Mouse (Mus musculus) neural tube, embryonic 12.5 days (tissue): Measurements from ENCODE around the gene Serpinc1. TPM values are rescaled to one million over a fixed set of nuclear protein-coding genes. Genes with fewer than 3 reads are reported as not detected.

ENCODE experiments used
- ATAC-seq: fragments of 200-750 bp; cut with Nextera tagmentation; 2 replicates; pipeline ENCODE4 v1.8.0; 2017; ENCODE audit warnings: low read depth, mild to moderate bottlenecking, moderate TSS enrichment, moderate library complexity; ENCODE audit not compliant: low FRiP score
- H3K27ac ChIP-seq: fragments of 300-500 bp; sonication (generic); 2 replicates; pipeline ENCODE4 v1.5.1; 2016
- H3K27me3 ChIP-seq: fragments of 300-500 bp; sonication (generic); replicated peaks from 2 replicates; pipeline ENCODE4 v1.6.1; 2016; ENCODE audit warnings: mild to moderate bottlenecking
- H3K36me3 ChIP-seq: fragments of 300-500 bp; sonication (generic); 2 replicates; pipeline ENCODE4 v1.6.1; 2016; ENCODE audit warnings: mild to moderate bottlenecking
- H3K4me1 ChIP-seq: fragments of 300-500 bp; sonication (generic); 2 replicates; pipeline ENCODE4 v1.6.1; 2016
- H3K4me2 ChIP-seq: fragments of 300-500 bp; sonication (generic); replicated peaks from 2 replicates; pipeline ENCODE4 v1.6.1; 2016; ENCODE audit warnings: mild to moderate bottlenecking
- H3K4me3 ChIP-seq: fragments of 300-500 bp; sonication (generic); 2 replicates; pipeline ENCODE4 v1.5.1; 2016
- H3K9ac ChIP-seq: fragments of 300-500 bp; sonication (generic); 2 replicates; pipeline ENCODE4 v1.6.1; 2016; ENCODE audit warnings: mild to moderate bottlenecking
- H3K9me3 ChIP-seq: fragments of 300-500 bp; sonication (generic); 2 replicates; pipeline ENCODE4 v1.6.1; 2016; ENCODE audit warnings: mild to moderate bottlenecking
- WGBS: fragments of 180-500 bp; shearing (Covaris S2); methylation state at CpG from one replicate; pipeline ENCODE4 v1.1.7; 2016; 5-methylcytosine and 5-hydroxymethylcytosine counted together
- polyA plus RNA-seq: library from polyadenylated mRNA; unstranded; fragments of >200 nt; fragmentation: Nextera tagmentation; extraction: Ambion mirVana; gene quantifications from 2 replicates; pipeline ENCODE4 v1.2.1, GENCODE M21; 2016

Gene Serpinc1
- polyA plus RNA-seq, 1 experiment from 2014 or later: 2.4 TPM

DNA sequence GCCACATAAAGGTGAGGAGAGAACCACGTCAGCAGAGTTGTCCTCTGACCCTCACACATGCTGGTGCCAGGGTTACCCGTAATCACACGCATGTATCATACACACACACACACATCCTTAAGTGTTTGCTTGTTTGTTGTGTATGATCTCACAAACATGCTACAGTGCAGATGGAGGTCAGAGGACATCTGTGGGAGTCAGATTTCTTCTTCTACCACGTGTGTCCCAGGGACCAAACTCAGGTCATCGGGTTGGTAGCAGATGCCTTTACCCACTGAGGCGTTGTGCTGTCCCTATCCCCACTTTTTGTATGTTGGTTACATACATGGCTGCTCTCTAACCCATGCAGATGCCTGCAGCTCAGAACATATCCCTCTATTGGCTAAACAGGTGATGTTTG, 7.1 kb downstream of the Serpinc1 start:
- H3K9ac ChIP-seq: no peak overlapping the region
- no peaks in the 10 kb centered on the region for H3K27me3 ChIP-seq
- H3K4me3 ChIP-seq: no peak overlapping the region
- no peaks in the 10 kb centered on the region for H3K4me1 ChIP-seq
- H3K27ac ChIP-seq: no peak overlapping the region
- H3K9me3 ChIP-seq: no peaks in the 10 kb centered on the region
- H3K36me3 ChIP-seq: no peaks in the 10 kb centered on the region
- H3K4me2 ChIP-seq: no peak overlapping the region
- WGBS: 90% methylated on average over 6 of the region's 6 CpGs
- ATAC-seq: no peak

GRCm38 (mm10) chr1:160986881-160987635, 8.7 kb downstream of the Serpinc1 start:
- WGBS: 91% methylated on average over 16 of the region's 17 CpGs
- Histone ChIP-seq H3K4me3 (no peak overlapping the region), H3K27me3 (no peaks in the 10 kb centered on the region), H3K36me3 (no peaks in the 10 kb centered on the region), H3K27ac (no peak overlapping the region), H3K9ac (no peak overlapping the region), H3K4me2 (no peak overlapping the region), H3K9me3 (no peaks in the 10 kb centered on the region), H3K4me1 (no peaks in the 10 kb centered on the region)
- ATAC-seq: no peak

DNA sequence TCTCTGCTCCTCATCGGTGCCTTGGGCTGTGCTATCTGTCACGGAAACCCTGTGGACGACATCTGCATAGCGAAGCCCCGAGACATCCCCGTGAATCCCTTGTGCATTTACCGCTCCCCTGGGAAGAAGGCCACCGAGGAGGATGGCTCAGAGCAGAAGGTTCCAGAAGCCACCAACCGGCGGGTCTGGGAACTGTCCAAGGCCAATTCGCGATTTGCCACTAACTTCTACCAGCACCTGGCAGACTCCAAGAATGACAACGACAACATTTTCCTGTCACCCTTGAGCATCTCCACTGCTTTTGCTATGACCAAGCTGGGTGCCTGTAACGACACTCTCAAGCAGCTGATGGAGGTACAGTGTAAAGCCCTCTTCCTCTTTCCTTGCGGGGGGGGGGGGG, 11.0 kb downstream of the Serpinc1 start:
- WGBS: 88% methylated on average over 15 of the region's 15 CpGs
- Histone ChIP-seq H3K27ac (no peak overlapping the region), H3K4me1 (no peaks in the 10 kb centered on the region), H3K4me3 (no peak overlapping the region), H3K9ac (no peak overlapping the region), H3K4me2 (no peak overlapping the region), H3K36me3 (no peaks in the 10 kb centered on the region), H3K27me3 (no peaks in the 10 kb centered on the region), H3K9me3 (no peaks in the 10 kb centered on the region)
- ATAC-seq: no peak

- 87% methylated on average over 6 of the region's 6 CpGs for WGBS
- Histone ChIP-seq H3K27ac (no peak overlapping the region), H3K9ac (no peak overlapping the region), H3K4me3 (no peak overlapping the region), H3K36me3 (no peaks in the 10 kb centered on the region), H3K4me2 (no peak overlapping the region), H3K27me3 (no peaks in the 10 kb centered on the region), H3K4me1 (no peaks in the 10 kb centered on the region), H3K9me3 (no peaks in the 10 kb centered on the region)
- ATAC-seq: no peak
Measured at GRCm38 (mm10) chr1:160993851-160994250, 15.5 kb downstream of the Serpinc1 start.

DNA sequence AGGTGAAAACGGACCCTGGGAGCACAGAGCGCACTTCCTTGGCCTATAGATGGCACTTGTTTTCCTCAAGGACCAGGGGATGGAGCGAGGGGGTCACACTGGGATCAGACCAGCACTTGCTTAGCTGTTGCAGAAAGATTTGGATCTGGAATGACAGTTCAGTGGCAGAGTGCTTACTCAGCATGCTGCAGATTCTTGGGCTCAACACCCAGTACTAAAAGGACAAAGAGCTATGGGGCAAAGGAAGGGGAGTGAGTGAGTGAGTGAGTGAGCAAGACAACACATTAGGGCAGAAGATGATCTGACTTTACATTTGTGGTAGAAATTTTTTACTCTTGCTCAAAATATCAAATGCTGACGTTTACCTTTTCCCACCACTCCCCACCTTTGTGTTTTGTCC, 26.6 kb downstream of the Serpinc1 start:
- WGBS: 62% methylated on average over 4 of the region's 4 CpGs
- Histone ChIP-seq H3K27ac (no peak overlapping the region), H3K4me1 (0 out of 2 replicates have a peak, but pooled peaks cover 2% of the 10 kb centered on the region), H3K4me2 (no peak overlapping the region), H3K4me3 (no peak overlapping the region), H3K9ac (no peak overlapping the region), H3K9me3 (no peaks in the 10 kb centered on the region), H3K27me3 (no peaks in the 10 kb centered on the region), H3K36me3 (peaks cover 3% of the 10 kb centered on the region; the same call in 1 of the 2 replicates)
- no peak for ATAC-seq

- Histone ChIP-seq H3K36me3 (peaks cover 3% of the 10 kb centered on the region; the same call in 1 of the 2 replicates), H3K9me3 (no peaks in the 10 kb centered on the region), H3K27me3 (no peaks in the 10 kb centered on the region), H3K27ac (no peak overlapping the region), H3K4me1 (0 out of 2 replicates have a peak, but pooled peaks cover 2% of the 10 kb centered on the region), H3K9ac (no peak overlapping the region), H3K4me2 (no peak overlapping the region), H3K4me3 (no peak overlapping the region)
- WGBS: 43% methylated on average over 3 of the region's 3 CpGs
- no peak for ATAC-seq
Measured at GRCm38 (mm10) chr1:161005526-161005925, 27.1 kb downstream of the Serpinc1 start.

- 82% methylated on average over 5 of the region's 5 CpGs for WGBS
- H3K27me3 ChIP-seq: no peaks in the 10 kb centered on the region
- no peak overlapping the region for H3K27ac ChIP-seq
- H3K4me1 ChIP-seq: 0 out of 2 replicates have a peak, but pooled peaks cover 2% of the 10 kb centered on the region
- no peak overlapping the region for H3K4me3 ChIP-seq
- no peak overlapping the region for H3K4me2 ChIP-seq
- H3K9ac ChIP-seq: no peak overlapping the region
- no peak for ATAC-seq
- no peaks in the 10 kb centered on the region for H3K9me3 ChIP-seq
- H3K36me3 ChIP-seq: peaks cover 4% of the 10 kb centered on the region; the same call in 1 of the 2 replicates
Measured at GRCm38 (mm10) chr1:161006471-161006870, 28.1 kb downstream of the Serpinc1 start.

DNA sequence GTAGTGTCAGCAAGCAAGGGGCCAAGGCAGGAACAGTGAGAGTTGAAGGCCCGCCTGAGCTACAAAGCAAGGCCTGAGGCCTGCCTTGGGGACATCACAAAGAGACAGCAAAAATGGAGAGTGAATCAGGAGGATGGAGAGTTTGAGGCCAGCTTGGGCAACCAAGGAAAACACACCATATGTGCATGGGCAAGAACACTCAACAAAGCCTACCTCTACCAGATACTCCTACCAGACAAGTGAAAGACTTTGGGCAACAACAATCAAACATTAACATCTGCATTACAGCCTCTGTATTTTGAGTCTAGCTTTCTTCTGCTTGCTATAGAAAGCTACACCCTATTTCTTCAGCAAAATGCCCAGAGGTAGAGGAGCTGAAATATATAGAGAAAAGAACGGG, 29.7 kb downstream of the Serpinc1 start:
- Histone ChIP-seq H3K27me3 (no peaks in the 10 kb centered on the region), H3K36me3 (peaks cover 17% of the 10 kb centered on the region; the same call in 1 of the 2 replicates), H3K9ac (no peak overlapping the region), H3K4me3 (no peak overlapping the region), H3K9me3 (no peaks in the 10 kb centered on the region), H3K4me2 (no peak overlapping the region), H3K4me1 (0 out of 2 replicates have a peak, but pooled peaks cover 2% of the 10 kb centered on the region), H3K27ac (no peak overlapping the region)
- no peak for ATAC-seq
- WGBS: 90% methylated on average over 2 of the region's 2 CpGs

DNA sequence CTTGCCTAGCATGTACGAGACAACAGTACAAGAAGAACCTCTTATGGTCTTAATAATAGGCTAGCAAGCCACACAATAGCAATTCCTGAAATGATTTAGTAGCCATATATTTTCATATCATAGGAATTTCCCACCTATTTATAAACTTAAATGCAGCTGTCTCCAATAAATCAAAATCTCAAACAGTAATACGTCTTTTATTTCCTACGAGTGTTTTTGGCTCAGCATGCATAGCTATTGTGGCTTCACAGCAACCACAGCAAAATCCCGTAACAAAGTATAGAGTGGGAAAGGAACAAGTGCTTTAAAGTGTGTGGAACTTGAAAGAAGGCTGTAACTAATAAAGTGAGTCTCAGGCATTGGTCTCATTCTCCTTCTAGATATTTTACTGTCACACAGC, 32.1 kb downstream of the Serpinc1 start:
- ATAC-seq: no peak
- no peak overlapping the region for H3K27ac ChIP-seq
- H3K4me2 ChIP-seq: no peak overlapping the region
- no peaks in the 10 kb centered on the region for H3K27me3 ChIP-seq
- no peaks in the 10 kb centered on the region for H3K9me3 ChIP-seq
- 90% methylated on average over 4 of the region's 4 CpGs for WGBS
- H3K9ac ChIP-seq: no peak overlapping the region
- no peak overlapping the region for H3K4me3 ChIP-seq
- peaks cover 16% of the 10 kb centered on the region; the same call in 1 of the 2 replicates for H3K36me3 ChIP-seq
- 0 out of 2 replicates have a peak, but pooled peaks cover 2% of the 10 kb centered on the region for H3K4me1 ChIP-seq

- Histone ChIP-seq H3K27ac (no peak overlapping the region), H3K9ac (no peak overlapping the region), H3K36me3 (peaks cover 47% of the 10 kb centered on the region), H3K4me2 (no peak overlapping the region), H3K27me3 (no peaks in the 10 kb centered on the region), H3K4me3 (no peak overlapping the region), H3K4me1 (no peaks in the 10 kb centered on the region), H3K9me3 (no peaks in the 10 kb centered on the region)
- ATAC-seq: no peak
- WGBS: 85% methylated on average over 2 of the region's 2 CpGs
Measured at GRCm38 (mm10) chr1:161016378-161016777, 38.0 kb downstream of the Serpinc1 start.

DNA sequence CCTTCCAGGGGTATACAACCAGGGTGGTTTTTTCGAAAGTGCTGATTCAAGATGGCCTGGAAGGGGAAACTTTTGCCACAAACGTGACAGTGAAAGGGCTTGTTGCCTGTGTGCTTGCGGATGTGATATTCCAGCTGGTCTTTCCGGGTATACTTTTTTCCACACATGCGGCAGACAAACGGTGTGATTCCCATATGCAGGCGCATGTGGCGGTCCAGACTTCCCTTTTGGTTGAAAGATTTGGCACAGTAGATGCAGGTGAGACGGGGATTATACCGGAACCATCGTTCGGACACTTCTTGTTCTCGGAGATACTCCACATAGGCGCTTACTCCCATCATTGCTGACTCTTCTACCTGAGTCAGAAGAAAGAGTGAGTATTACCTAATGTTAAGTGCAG, 41.7 kb downstream of the Serpinc1 start:
- H3K27me3 ChIP-seq: no peaks in the 10 kb centered on the region
- H3K9me3 ChIP-seq: no peaks in the 10 kb centered on the region
- 96% methylated on average over 14 of the region's 14 CpGs for WGBS
- no peak overlapping the region for H3K27ac ChIP-seq
- ATAC-seq: no peak
- H3K9ac ChIP-seq: no peak overlapping the region
- peaks cover 31% of the 10 kb centered on the region for H3K36me3 ChIP-seq
- no peak overlapping the region for H3K4me2 ChIP-seq
- H3K4me3 ChIP-seq: no peak overlapping the region
- no peaks in the 10 kb centered on the region for H3K4me1 ChIP-seq

GRCm38 (mm10) chr1:161025410-161026210, 47.2 kb downstream of the Serpinc1 start:
- no peaks in the 10 kb centered on the region for H3K27me3 ChIP-seq
- H3K9me3 ChIP-seq: no peaks in the 10 kb centered on the region
- WGBS: 90% methylated on average over 5 of the region's 5 CpGs
- no peaks in the 10 kb centered on the region for H3K4me1 ChIP-seq
- H3K4me3 ChIP-seq: no peak overlapping the region
- H3K9ac ChIP-seq: no peak overlapping the region
- H3K4me2 ChIP-seq: no peak overlapping the region
- no peak for ATAC-seq
- no peak overlapping the region for H3K27ac ChIP-seq
- peaks cover 20% of the 10 kb centered on the region for H3K36me3 ChIP-seq
